Mouse (Mus musculus): ENCODE measurements around the gene Cerk. TPM values are rescaled to one million over a fixed set of nuclear protein-coding genes. Genes with fewer than 3 reads are reported as not detected.
"Not testable (repeated sequence)": the region's sequence is repeated elsewhere in the genome, so short reads cannot be mapped to it uniquely, and the experiment has no call there.

Cerk gene
- polyA plus RNA-seq, 1 experiment from 2014 or later = 6.1 TPM

DNA sequence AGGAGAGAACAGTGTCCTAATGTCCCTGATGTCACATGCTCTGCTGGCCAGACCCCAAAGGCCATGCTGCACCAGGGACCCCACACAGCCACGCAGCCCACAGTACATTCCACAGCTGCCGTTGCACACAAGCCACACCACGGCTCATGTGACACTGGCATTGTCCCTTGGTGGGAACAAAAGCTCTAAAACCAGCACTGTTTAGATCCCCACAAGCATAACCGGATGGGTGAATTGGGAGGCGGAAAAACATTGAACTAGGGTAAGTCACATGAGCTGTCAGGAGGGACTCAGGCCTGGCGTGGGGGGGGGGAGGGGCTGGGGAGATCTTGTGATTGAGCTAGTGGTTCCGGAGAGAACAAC, 17.5 kb downstream of the Cerk start:
- Histone ChIP-seq H3K4me3 (ENCODE audit: low read depth, low read length) (no peak overlapping the region), H3K4me2 (ENCODE audit: low read depth, low read length) (no peak overlapping the region), H3K27me3 (ENCODE audit: insufficient read depth, low read length) (no peaks in the 10 kb centered on the region), H3K36me3 (replicated peaks; ENCODE audit: insufficient read depth, low read length) (peaks cover 8% of the 10 kb centered on the region), H3K9me3 (ENCODE audit: low read length) (no peaks in the 10 kb centered on the region), H3K27ac (ENCODE audit: low read depth) (peak overlapping the region; percentile 79), H3K4me1 (ENCODE audit: insufficient read depth) (peaks cover 16% of the 10 kb centered on the region), H3K9ac (replicated peaks) (no peak overlapping the region)
- 45% methylated on average over 7 of the region's 7 CpGs for WGBS (ENCODE audit: insufficient replicate concordance)
- DNase-seq (no peak), ATAC-seq (peak; percentile 24; the same call in 1 of the 2 replicates)
- TF ChIP-seq CTCF (IDR thresholded peaks at IDR 0.05; ENCODE audit: low read depth) (no peak), EP300 (IDR thresholded peaks at IDR 0.05; ENCODE audit: low read depth) (no peak)

DNA sequence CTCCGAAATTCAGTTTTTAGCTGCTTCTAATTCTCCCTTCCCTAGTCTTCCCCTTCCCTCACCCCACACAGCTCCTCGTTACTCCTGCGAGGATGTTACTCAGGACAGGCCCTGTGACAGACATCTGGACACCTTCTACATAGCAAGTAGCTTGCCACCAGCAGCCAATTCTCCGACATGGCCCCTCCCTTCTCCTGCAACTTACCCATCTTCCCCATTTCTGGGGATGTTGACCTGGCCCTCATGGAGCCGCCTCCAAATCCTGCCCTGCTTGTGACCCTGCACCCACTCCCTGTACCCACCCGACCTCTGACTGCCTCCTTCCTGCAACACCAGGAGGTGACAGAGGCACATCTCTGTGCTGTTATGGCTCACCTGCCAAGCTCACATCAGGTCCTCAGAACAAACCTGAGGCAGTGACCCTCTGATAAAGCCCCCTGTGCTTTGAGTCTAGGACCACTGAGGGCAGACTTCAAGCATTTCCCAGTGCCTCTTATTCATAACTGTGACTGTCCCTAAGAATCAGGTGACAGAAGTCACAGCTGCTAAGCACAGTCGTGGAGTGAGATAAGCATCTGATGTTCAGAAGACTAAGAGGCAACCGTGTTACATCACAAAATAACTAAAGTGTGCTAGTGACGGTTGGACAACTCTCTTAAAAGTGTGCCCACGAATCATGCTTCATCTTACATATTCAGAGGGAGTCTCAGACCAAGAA, 18.0 kb downstream of the Cerk start:
- ATAC-seq (no peak), DNase-seq (no peak)
- no peak for TF ChIP-seq EP300 (IDR thresholded peaks at IDR 0.05; ENCODE audit: low read depth)
- no peak for TF ChIP-seq CTCF (IDR thresholded peaks at IDR 0.05; ENCODE audit: low read depth)
- Histone ChIP-seq H3K27ac (ENCODE audit: low read depth) (peak overlapping the region; percentile 79), H3K27me3 (ENCODE audit: insufficient read depth, low read length) (no peaks in the 10 kb centered on the region), H3K36me3 (replicated peaks; ENCODE audit: insufficient read depth, low read length) (peaks cover 8% of the 10 kb centered on the region), H3K4me2 (ENCODE audit: low read depth, low read length) (no peak overlapping the region), H3K9ac (replicated peaks) (no peak overlapping the region), H3K4me3 (ENCODE audit: low read depth, low read length) (no peak overlapping the region), H3K9me3 (ENCODE audit: low read length) (no peaks in the 10 kb centered on the region), H3K4me1 (ENCODE audit: insufficient read depth) (peaks cover 12% of the 10 kb centered on the region)
- 57% methylated on average over 10 of the region's 10 CpGs for WGBS (ENCODE audit: insufficient replicate concordance)

DNA sequence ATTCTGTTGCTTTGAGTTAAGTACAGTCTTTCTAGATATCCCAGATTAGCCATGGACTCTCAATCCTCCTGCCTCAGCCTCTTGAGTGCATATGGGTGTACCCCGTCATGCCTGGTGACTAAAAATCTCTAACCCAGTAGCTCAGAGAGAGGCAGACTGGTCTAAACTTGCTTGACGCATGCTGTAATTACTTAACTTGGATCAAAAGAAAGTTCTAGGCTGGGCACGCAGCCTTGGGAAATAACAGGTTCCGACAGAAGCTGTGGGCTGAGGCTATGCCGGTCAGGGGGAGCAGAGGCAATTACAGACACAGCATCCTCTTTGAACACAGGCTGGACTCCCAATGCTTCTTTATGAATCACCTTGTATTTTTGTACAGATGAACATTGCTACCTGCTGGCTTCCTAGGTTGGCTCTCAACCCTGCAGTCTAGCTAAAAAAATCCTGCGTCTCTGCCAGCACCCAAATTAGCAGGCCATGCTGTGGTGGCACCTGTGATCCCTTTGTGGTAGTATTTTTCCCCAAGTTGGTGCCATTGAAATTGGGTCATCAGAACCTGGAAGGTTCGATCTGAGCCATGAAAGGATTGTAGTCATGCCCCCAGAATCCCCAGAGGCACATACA, 18.8 kb downstream of the Cerk start:
- 89% methylated on average over 7 of the region's 7 CpGs for WGBS (ENCODE audit: insufficient replicate concordance)
- no peak overlapping the region for H3K4me3 ChIP-seq (ENCODE audit: low read depth, low read length)
- no peaks in the 10 kb centered on the region for H3K27me3 ChIP-seq (ENCODE audit: insufficient read depth, low read length)
- no peak overlapping the region for H3K4me2 ChIP-seq (ENCODE audit: low read depth, low read length)
- H3K27ac ChIP-seq (ENCODE audit: low read depth) = no peak overlapping the region
- peaks cover 8% of the 10 kb centered on the region; the same call in 1 of the 2 replicates for H3K4me1 ChIP-seq (ENCODE audit: insufficient read depth)
- H3K9ac ChIP-seq (replicated peaks) = no peak overlapping the region
- DNase-seq = no peak
- H3K9me3 ChIP-seq (ENCODE audit: low read length) = no peaks in the 10 kb centered on the region
- ATAC-seq = no peak
- no peak for TF ChIP-seq CTCF (IDR thresholded peaks at IDR 0.05; ENCODE audit: low read depth)
- TF ChIP-seq EP300 (IDR thresholded peaks at IDR 0.05; ENCODE audit: low read depth) = no peak
- H3K36me3 ChIP-seq (replicated peaks; ENCODE audit: insufficient read depth, low read length) = peaks cover 8% of the 10 kb centered on the region

DNA sequence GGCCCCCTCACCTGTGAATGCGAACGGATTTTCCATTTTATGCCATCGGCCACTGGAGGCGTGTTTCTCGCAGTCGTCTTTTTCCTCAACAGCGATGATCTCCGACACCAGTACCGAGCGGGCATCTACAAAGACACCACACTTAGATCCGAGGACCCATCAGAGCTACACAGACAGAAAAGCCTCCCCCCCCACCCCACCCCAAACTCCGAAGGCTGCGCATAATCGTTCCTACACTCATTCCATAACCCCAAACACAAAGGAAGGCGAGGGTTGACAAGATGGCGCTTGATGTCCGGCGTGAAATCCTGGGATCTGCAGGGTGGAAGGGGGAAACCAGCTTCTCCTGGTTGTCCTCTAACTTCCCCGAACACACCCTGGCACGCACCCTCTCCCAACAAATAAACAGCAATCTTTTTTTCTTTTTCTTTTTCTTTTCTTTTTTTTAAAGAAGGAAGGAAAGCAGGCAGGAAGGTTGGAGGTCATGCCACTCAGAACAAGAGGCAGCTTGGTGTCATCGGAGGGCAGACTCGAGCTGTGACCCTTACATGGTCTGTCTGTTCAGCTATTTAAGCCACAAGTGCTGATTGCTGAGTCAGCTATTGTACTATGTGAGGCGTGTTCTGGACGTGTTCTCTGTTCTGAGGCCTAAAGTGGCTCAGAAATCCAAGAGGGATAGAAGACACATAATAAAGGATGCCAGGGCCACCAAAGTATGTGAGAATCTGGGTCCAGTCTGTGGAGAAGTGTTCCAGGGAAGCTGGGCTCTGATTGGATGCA, 19.9 kb downstream of the Cerk start:
- no peak for ATAC-seq
- H3K4me2 ChIP-seq (ENCODE audit: low read depth, low read length) = no peak overlapping the region
- H3K27ac ChIP-seq (ENCODE audit: low read depth) = no peak overlapping the region
- H3K9ac ChIP-seq (replicated peaks) = no peak overlapping the region
- no peaks in the 10 kb centered on the region for H3K9me3 ChIP-seq (ENCODE audit: low read length)
- DNase-seq = no peak
- peaks cover 5% of the 10 kb centered on the region; the same call in 1 of the 2 replicates for H3K4me1 ChIP-seq (ENCODE audit: insufficient read depth)
- H3K4me3 ChIP-seq (ENCODE audit: low read depth, low read length) = no peak overlapping the region
- TF ChIP-seq EP300 (IDR thresholded peaks at IDR 0.05; ENCODE audit: low read depth) (no peak), CTCF (IDR thresholded peaks at IDR 0.05; ENCODE audit: low read depth) (no peak)
- H3K27me3 ChIP-seq (ENCODE audit: insufficient read depth, low read length) = no peaks in the 10 kb centered on the region
- H3K36me3 ChIP-seq (replicated peaks; ENCODE audit: insufficient read depth, low read length) = peaks cover 11% of the 10 kb centered on the region
- WGBS (ENCODE audit: insufficient replicate concordance) = 78% methylated on average over 24 of the region's 24 CpGs

DNA sequence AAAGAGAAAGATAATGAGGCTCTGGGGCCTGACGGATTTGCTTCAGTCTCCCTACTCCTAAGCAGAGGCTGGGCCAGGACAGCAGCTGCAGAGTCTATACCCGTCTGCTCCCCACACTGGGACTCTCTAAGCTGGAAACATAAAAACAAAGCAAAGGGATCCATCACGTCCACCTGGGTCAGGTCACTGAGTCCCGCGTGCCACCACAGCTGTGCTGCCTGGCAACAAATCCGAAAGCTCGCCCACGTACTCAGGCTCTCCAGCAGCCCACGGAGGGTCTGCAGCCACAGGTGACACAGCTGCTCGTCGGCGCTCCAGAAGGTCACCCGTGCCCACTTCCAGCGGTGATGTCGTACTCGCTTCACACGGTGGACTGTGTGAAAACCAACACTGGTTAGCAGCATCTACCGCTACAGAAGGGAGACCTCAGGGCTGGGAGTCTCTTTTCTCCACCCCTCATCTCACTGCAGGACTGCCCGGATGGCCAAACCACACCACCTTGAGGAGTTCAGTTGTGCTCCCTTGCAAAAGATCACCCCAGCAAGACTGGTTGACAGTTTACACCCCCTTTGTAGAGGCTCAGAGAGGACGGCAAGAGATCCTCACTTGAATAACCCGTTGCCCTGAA, 21.1 kb downstream of the Cerk start:
- H3K9me3 ChIP-seq (ENCODE audit: low read length) = no peaks in the 10 kb centered on the region
- H3K27ac ChIP-seq (ENCODE audit: low read depth) = no peak overlapping the region
- no peaks in the 10 kb centered on the region; the same call in 1 of the 2 replicates for H3K4me1 ChIP-seq (ENCODE audit: insufficient read depth)
- H3K4me2 ChIP-seq (ENCODE audit: low read depth, low read length) = no peak overlapping the region
- DNase-seq (no peak), ATAC-seq (no peak)
- WGBS (ENCODE audit: insufficient replicate concordance) = 81% methylated on average over 21 of the region's 21 CpGs
- H3K4me3 ChIP-seq (ENCODE audit: low read depth, low read length) = no peak overlapping the region
- no peaks in the 10 kb centered on the region for H3K27me3 ChIP-seq (ENCODE audit: insufficient read depth, low read length)
- H3K9ac ChIP-seq (replicated peaks) = no peak overlapping the region
- no peak for TF ChIP-seq CTCF (IDR thresholded peaks at IDR 0.05; ENCODE audit: low read depth)
- no peak for TF ChIP-seq EP300 (IDR thresholded peaks at IDR 0.05; ENCODE audit: low read depth)
- H3K36me3 ChIP-seq (replicated peaks; ENCODE audit: insufficient read depth, low read length) = peaks cover 11% of the 10 kb centered on the region

DNA sequence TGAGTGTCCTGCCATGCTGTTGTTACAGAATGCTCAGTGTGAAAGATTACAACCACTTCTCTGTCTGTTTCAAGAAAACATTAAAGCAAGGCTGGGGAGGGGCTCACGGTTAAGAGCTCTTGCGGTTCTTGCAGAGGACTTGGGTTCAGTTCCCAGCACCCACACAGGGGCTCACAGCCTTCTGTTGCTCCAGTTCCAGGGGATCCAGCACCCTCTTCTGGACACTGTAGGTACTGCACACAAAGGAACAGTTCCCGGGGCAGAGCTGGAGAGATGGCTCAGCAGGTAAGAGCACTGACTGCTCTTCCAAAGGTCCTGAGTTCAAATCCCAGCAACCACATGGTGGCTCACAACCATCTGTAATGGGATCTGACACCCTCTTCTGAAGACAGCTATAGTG, 24.1 kb downstream of the Cerk start:
- H3K9me3 ChIP-seq (ENCODE audit: low read length) = not testable (repeated sequence)
- H3K36me3 ChIP-seq (replicated peaks; ENCODE audit: insufficient read depth, low read length) = peaks cover 14% of the 10 kb centered on the region

More for the DNA sequence above, 24.1 kb downstream of the Cerk start:
- not testable (repeated sequence) for H3K4me3 ChIP-seq (ENCODE audit: low read depth, low read length); ATAC-seq; H3K4me2 ChIP-seq (ENCODE audit: low read depth, low read length); H3K9ac ChIP-seq (replicated peaks); H3K4me1 ChIP-seq (ENCODE audit: insufficient read depth); DNase-seq; H3K27ac ChIP-seq (ENCODE audit: low read depth); H3K27me3 ChIP-seq (ENCODE audit: insufficient read depth, low read length)
- peak; percentile 60 for TF ChIP-seq CTCF (IDR thresholded peaks at IDR 0.05; ENCODE audit: low read depth)
- 93% methylated on average over 3 of the region's 3 CpGs for WGBS (ENCODE audit: insufficient replicate concordance)

All from liver, postnatal 0 days (tissue).